Mouse (Mus musculus): Measurements from ENCODE around the gene Lhx3.
A peak's percentile ranks its signal among the peaks of the same experiment; 100 is the strongest.

Gene Lhx3

GRCm38 (mm10) chr2:26208126-26208789 is at the start of gene Lhx3:
Gene Lhx3, minus strand, starts transcription at chr2:26208289.
- peak; percentile 89 to 97 for DNase-seq

GRCm38 (mm10) chr2:26257315-26258096 is 49.4 kb upstream of the Lhx3 start:
- no peak for DNase-seq

- no peak for DNase-seq
Measured at GRCm38 (mm10) chr2:26254816-26255215, 46.7 kb upstream of the Lhx3 start.

DNA sequence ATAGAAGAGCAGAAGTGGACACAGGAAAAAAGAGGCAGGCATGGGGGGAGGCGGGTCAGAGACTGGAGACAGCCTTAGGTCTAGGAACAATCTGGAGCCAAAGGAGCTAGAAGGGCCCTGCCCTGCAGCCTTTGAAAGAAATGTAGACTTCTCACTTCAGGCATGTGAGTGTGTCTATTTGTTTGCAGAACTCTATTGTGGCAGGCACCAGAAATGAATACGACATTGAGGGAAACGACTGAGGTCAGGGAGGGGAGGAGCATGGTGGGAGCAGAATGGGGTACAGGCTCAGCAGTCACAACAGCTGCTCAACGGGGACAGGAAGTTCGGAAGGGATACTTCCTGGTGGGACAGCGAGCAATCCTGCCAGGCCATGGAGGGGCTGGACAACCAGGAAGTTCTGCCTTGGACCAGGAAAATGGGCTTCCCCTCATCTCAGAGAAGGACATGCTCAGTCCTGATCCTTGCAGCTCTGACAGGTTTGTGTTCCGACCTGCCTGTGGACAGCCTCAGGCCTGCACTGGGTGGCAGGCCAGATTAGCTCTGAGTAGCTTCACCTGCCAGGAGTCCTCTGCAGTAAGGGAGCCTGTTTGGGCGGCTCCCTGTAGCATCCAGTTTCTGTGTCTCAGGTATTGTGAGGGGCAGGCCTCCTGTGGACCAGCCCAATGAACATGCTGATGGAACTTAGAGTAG is 44.6 kb upstream of the Lhx3 start:
- DNase-seq = no peak

DNA sequence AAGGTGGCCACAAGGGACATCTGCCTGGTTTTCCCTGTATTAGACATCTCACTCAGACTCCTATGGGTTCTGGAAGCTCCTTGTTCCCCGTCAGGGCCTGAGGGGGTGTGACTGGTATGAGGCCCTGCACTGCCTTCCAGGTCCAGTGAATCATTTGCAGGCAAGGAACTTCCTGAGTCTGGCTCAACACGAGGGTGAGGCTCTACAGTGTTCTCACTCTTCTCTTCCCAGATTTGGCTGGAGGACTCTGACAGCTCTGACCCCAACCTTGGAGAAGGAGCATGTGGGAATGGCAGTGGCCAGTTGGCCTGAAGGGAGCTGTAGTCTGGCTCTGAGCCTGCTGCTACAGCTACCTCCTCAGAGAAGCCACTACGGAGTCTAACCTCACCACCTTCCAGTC is 39.4 kb upstream of the Lhx3 start:
- DNase-seq = no peak

GRCm38 (mm10) chr2:26240841-26241240 is 32.8 kb upstream of the Lhx3 start:
- no peak for DNase-seq

DNA sequence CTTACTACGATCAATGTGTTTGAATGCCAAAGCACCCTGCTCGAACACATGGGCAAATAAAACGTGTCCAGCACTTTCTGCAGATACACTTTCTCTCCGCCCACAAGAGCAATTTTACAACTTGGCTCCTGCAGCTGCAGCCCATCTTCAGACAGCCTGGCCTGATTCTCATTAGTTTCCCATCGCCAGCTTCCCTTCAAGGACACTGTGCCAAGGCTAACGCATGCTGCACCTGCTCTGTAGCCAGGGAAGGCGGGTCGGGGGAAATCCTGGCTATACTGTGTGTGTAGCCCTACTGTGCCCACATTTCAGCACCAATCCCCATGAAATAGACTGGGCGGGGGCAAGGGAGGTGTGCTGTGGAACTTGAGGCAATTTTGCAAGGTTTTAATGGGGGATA is 32.2 kb upstream of the Lhx3 start:
- no peak for DNase-seq

GRCm38 (mm10) chr2:26237290-26237782 is 29.2 kb upstream of the Lhx3 start, which contains the start of gene Qsox2:
Gene Qsox2, minus strand, starts transcription at chr2:26237525.
- peak; percentile 96 to 98 for DNase-seq

DNA sequence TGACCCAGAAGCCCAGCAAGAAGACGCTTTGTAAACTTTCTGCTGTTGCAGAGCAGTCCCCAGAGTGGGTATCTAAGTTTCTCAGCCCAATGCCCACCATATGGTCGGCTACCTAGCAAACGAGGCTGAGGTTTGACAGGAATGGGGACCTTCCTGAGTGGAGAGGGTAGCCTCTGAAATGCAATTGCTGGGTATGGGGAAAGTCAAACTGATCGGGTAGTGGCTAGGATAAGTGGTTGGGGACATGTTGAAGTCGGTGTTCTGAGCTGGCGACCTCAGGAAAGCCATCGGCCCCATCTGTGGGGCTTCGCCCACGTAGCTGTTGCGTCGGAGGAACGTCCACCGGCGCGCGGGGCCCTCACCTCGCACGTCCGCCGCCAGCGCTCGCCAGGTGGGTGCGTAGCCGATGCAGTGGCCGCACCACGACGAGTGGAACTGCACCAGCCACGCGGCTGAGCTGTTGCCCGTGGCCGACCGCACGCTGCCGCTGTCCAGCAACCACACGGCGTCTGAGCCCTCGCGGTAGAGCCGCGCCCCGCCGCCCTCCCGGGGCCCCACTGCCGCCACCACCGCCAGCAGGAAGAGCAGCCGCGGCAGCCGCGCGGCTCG is 28.7 kb upstream of the Lhx3 start:
- DNase-seq = no peak

DNA sequence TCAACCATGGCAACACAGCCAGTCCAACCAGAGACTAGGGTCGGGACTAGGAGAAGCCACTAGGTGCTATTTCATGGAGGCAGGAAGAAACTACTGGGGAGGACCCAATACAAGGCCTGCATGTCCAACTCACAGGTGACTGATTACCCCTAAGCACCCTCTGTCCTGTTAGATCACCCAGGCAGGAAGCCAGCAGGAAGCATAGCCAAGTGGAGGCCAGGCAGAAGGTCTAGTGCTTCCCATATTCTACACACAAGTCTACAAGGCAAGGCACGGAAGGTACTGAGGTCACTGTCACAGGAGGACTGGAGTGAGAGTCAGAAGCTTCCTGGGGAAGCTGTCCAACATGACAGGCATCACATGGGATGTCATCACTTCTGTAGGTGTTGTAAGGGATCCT is 26.7 kb upstream of the Lhx3 start:
- peak; percentile 9 to 56 for DNase-seq

GRCm38 (mm10) chr2:26234253-26234652 is 26.2 kb upstream of the Lhx3 start:
- no peak for DNase-seq

DNA sequence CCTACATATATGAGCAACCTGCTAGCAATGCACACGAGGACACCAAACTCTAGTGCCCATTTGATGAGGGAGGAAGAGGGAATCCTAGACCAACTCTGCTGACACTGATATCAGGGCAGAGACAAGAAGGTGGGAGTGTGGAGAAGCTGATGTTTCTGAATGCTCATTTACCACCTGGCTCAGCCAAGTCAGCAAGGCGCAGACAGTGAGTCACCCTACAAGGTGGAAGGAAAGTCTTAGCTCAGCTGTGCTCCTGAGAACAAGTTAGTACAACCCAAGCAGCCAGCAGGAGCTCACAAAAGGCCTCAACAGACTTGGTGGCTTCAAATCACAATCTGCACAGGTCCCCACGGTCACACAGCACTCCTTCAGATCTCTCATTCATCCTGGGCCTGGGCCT is 23.3 kb upstream of the Lhx3 start:
- DNase-seq = no peak

DNA sequence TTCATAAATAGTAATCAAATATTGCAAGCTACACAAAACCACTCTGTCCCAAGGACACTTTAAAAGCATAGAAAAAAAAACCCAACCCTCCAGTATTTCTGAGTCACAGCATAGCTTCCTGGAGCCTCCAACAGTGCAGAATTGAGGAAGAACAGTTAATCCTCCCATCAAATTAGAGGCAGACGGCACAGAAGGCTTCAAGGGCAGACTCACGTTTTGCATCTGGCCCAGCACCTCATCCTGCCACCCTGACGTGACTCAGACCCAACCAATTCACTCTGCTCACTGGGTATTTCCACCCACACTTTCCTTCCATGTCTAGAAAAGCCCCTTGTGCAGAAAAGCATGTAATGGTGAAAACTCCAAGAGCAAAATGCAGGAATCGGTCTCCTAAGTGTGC is 22.2 kb upstream of the Lhx3 start:
- no peak for DNase-seq

DNA sequence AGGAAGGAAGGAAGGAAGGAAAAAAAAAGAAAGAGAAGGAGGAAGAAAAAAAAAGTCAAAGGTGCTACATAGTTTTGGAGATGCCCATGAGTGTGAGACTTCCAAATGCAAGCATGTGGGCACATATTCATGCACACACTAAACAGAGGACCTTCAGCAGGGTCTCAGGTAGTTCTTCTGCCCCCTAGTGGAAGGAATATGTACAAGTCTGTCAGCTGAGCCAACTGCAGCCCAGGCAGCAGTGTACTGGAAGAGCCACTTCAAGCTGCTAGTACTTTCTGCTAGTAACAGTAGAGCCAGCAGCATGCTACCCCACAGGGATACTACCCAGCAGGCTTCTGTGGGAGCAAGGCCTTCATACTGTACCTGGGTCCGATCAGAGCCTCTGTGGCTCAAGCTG is 19.7 kb upstream of the Lhx3 start:
- DNase-seq = peak; percentile 52 to 60

DNA sequence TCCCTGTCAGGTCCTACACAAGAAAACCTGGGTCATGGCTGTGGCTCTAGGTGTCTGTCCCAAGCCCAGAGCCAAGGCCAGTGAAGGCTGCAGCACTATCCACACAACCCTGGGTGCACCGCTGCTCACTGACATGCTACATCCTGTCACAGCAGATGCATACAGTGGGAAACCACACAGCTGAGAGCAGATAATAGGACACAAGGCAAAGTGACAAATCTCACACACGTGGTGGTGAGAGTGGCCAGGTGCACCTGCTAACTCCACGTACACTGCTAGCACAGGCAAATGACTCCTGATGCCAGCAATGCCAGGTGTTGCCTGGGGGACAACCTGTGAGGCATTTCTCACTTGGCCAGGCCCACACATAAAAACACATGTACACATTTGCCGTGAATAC is 17.2 kb upstream of the Lhx3 start:
- DNase-seq = no peak

DNA sequence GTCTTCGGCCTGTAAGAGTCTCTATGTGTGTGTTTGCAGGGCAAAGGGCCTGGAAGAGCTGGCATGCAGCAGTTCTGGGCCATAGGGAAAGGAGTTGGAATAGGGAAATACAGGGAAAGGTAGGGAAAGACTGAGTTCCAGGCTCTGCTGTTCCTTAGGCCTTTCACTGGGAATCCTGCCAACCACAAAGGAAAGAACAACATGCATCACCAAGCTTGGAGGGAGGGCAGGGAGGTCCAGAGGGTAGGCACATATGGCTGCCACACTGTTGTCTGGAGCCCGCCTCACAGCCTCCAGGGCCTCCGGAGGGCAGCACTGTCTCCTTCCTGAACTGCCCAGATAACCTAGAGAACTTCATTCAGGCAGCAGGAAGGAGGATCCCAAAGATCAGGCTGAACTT is 15.9 kb upstream of the Lhx3 start:
- no peak for DNase-seq

DNA sequence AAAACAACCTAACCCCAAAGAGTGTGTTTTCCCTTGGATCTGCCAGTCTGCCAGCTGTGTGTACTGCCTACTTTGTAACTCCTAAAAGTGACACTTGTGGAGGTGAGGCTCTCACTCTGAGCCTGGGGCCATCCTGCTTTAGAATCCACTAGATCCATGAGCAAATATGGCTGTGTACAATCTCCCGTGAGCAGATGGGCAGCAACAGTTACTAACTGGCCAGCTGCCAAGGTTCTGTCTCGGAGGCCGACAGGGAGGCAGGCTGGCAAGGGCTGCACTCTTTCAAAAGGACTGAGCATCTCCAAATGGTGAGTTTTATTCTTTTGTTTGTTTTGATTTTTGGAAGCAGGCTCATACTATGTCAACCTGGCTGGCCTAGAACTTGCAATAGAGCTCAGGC is 6.4 kb upstream of the Lhx3 start:
- no peak for DNase-seq

- no peak for DNase-seq
Measured at GRCm38 (mm10) chr2:26209566-26209965, 1.5 kb upstream of the Lhx3 start.

GRCm38 (mm10) chr2:26207559-26207958 is 530 bp downstream of the Lhx3 start:
- no peak for DNase-seq

DNA sequence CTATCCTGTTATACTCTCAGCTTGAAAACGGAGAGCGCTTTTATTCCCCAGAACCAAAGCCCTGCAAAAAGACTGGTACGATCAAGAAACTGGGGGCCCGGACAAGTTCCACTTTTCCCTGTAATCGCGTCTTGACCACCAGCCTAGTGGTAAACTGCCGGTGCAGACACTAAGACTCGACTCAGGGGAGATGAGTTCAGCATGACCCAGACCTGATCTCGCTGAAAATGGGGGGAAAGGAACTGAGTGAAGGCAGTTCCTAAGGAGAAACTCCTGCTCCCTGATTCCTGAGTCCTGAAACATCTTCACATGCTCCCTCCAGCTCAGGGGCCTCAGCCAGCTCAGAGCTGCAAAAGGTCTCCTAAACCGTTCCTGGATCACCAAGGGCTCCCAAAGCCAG is 2.3 kb downstream of the Lhx3 start:
- DNase-seq = no peak

GRCm38 (mm10) chr2:26205126-26205525 is 3.0 kb downstream of the Lhx3 start:
- peak in 1 of 2 experiments; percentile 52 for DNase-seq

DNA sequence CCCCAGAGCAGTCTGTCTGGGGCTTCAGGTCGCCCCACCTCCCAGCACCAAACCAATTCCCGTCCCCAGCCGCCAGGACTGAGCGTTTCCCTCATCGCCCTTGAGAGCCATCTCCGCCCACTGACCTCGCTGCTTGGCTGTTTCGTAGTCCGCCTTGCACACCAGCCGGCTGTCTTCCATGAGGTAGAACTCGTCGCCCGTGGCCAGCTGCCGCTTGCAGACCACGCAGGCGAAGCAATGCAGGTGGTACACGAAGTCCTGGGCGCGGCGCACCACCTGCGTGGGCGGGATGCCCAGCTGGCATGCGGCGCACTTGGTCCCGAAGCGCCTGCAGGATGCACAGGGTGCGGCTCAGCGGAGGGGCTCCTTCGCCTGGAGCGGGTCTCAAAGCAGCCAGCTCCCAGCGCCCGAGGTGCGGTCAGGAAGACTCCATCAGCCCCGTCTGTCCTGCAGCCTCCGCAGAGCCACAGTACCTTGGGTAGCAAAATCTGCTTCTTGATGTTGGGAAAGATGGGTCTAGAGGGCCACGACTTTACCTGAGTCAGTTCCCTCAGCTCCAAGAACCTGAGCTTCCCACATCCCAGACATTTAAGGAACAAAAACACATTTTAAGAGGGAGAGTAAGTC is 5.1 kb downstream of the Lhx3 start:
- no peak for DNase-seq
